Mouse (Mus musculus) midbrain, embryonic 10.5 days (tissue): Measurements from ENCODE around the gene 4931417E11Rik. TPM values are rescaled to one million over a fixed set of nuclear protein-coding genes. Genes with fewer than 3 reads are reported as not detected.

Source experiments
- polyA plus RNA-seq: library from polyadenylated mRNA; unstranded; fragments of >200 nt; fragmentation: Nextera tagmentation; extraction: Ambion mirVana; gene quantifications from 2 replicates; pipeline ENCODE4 v1.2.1, GENCODE M21; 2016

The 4931417E11Rik gene
- polyA plus RNA-seq, 1 experiment from 2014 or later = not detected

Other genes starting within 250 kb of the 4931417E11Rik start
- gene Dnah6, start 248.0 kb downstream of the 4931417E11Rik start, polyA plus RNA-seq = 0.04 and 0.05 TPM in 2 replicates
- 170 and 176 TPM in 2 replicates for gene Suclg1, start 221.3 kb downstream of the 4931417E11Rik start, polyA plus RNA-seq